Mouse (Mus musculus) erythroblast, embryonic 14.5 days (primary cell): ENCODE results near the gene Scrn1.

Source experiments
- GATA1 ChIP-seq: IDR thresholded peaks from 2 replicates; pipeline ENCODE4 v1.6.1; 2012; ENCODE audit warnings: low read length, inconsistent platforms, mixed read lengths
- TAL1 ChIP-seq: IDR thresholded peaks from 3 replicates; pipeline ENCODE4 v1.6.1; 2012; ENCODE audit warnings: low read length, inconsistent platforms, mixed read lengths

DNA sequence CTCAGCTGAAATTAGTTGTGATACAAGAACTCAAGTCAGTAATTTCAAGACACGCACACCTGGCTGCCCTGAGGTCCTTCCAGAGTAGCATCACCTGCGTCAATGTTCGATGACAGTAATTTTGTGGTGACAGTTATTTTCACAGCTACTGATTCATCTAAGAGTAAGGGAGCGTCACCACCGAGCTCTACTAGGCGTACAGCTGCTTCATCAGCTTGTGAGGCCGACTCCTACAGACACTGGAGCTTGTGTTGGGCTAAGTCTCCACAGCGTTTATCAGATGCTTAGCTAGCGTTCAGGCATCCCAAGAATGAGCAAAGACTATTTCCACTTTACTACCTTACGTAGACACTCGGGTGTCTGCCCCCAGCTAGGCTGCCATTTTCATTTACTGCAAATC, 60.0 kb downstream of the Scrn1 start:
- TF ChIP-seq TAL1 (no peak), GATA1 (no peak)
